Mouse (Mus musculus) monocyte, adult 5-6 weeks (primary cell): ENCODE measurements around the gene Aqp2. TPM values are rescaled to one million over a fixed set of nuclear protein-coding genes. Genes with fewer than 3 reads are reported as not detected.

Experiments used
- ATAC-seq: fragments of 153-309, 156-312 bp; replicated peaks from 2 replicates; pipeline ENCODE4 v1.8.0; 2017; ENCODE audit warnings: mild to moderate bottlenecking; ENCODE audit not compliant: low TSS enrichment, insufficient number of reproducible peaks, severe bottlenecking, poor library complexity, low FRiP score
- total RNA-seq: library from RNA; stranded (forward); fragments of 200-1000, 200-491, 200-594 nt; gene quantifications from 3 replicates; pipeline ENCODE4 v1.2.3, GENCODE M21; 2017

Gene Aqp2
- total RNA-seq, 1 experiment from 2014 or later: not detected

DNA sequence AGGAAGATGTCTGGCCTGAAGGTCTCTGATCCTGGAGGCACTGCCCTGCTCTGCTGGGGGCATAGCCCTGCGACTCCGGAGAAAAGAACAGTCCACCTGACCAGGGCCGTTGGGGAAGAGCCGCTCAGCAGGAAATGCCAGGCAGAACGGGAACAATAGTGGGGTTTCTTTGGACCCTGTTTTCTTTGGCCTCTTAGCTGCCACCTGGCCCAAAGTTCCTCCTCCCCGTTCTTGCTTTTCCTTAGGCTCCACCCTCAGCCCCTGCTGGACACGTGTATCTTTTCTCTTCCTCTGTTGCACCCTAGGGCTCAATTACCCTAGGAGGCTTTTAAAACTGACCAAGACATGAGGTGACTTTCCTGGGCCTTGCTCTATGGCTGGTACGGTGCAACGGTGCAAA lies 10.4 kb downstream of the Aqp2 start:
- ATAC-seq: no peak

DNA sequence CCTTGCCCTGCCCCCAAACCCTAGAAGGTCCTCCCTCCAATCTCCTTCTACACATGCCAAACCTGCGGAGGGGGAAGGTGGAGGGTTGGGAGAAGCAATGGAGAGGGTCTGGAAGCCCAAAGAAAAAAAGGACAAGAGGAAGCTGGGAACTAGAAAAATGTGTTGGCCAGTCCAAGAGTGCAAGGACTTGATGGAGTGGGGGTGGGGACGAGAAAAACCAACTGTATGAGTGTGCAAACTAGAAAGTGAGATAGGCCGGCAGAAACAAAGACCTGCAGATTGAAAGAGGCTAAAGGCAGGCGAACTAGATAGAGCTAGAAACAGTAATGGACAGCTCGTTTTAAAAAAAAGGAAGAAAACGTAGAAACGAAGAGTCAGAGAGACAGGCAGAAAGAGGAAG lies 10.8 kb downstream of the Aqp2 start:
- no peak for ATAC-seq

GRCm38 (mm10) chr15:99590429-99591084 lies 11.7 kb downstream of the Aqp2 start, which contains the start of gene Aqp5:
Gene Aqp5 (plus strand): TSS chr15:99590782.
- no peak for ATAC-seq

GRCm38 (mm10) chr15:99592177-99592576 lies 13.3 kb downstream of the Aqp2 start:
- ATAC-seq: no peak

GRCm38 (mm10) chr15:99592877-99593276 lies 14.0 kb downstream of the Aqp2 start:
- no peak for ATAC-seq

DNA sequence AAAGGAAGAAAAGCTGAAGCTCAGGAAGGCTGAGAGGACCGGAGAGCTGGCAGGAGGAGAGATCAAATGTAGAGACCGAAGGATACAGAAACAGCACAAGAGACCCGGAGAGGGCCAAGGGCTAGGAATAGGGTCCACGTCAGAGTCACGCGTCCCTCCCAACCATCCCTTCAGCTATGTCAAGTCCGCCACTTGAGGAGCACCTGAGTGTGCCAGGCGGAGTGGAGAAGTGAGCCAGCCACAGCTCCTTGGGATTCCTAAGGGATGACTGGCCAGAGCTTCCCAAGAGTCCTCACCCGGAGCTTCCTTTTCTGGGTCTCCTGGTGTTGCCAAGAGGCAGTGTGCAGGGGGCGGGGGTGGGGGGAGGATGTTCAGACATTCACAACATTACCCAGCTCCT lies 16.1 kb downstream of the Aqp2 start:
- no peak for ATAC-seq

GRCm38 (mm10) chr15:99596056-99596687 lies 17.3 kb downstream of the Aqp2 start:
- ATAC-seq: peak; percentile 57

DNA sequence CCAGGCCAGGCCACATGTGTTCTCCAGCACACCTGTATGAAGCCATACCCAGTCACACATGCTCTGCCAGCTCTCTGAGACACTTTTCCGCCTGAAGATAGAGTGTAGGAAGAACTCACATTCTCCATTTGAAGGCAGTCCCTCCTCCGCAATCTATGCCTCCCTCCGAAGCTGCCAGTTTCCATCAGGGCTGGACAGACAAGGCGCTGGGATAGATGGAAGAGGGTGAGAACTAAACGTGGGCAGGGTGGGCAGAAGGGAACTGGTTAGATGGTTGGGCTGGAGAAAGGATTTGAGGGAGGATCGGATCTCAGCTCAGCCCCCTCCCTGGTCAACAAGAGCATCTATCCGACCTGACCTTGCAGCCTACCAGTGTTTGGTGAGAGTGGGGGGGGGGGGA lies 18.0 kb downstream of the Aqp2 start:
- no peak for ATAC-seq

- ATAC-seq: no peak
Observed at GRCm38 (mm10) chr15:99597596-99597995, 18.7 kb downstream of the Aqp2 start.

GRCm38 (mm10) chr15:99599245-99600070 lies 20.6 kb downstream of the Aqp2 start:
- no peak for ATAC-seq

DNA sequence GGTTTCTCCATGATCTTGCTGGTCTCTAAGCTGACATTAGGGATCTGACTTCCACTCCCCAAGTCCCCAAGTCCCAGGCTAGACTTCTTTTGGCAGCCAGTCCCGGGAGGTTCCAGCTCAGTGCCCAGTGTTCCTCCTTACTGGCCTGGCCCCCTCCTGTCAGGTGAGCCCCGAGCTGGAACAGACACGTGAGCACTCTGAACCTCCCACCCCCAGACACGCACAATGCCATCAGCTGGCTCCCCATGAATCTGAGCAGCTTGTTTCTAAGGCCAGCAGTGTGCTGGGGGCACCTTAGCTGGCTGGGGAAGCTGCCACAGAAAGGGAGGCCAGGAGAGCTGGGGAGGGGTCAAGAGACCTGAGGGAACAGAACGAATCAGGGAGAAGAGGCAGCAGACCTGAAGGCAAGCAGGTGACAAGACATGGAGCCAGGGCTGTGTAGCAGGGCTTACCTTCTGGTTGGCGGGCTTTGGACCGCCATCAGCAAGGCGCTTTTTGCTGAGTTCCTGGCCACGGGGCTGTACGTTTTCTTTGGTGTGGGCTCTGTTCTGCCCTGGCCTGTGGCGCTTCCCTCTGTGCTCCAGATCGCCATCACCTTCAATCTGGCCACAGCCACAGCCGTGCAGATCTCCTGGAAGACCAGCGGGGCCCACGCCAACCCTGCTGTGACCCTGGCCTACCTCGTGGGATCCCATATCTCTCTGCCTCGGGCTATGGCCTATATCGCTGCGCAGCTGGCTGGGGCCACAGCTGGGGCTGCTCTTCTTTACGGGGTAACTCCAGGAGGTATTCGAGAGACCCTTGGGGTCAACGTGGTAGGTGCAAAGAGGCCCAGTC lies 22.3 kb downstream of the Aqp2 start, which contains the start of gene Aqp6:
Gene Aqp6 (plus strand): TSS at position 415 of the 837 bp plus-strand sequence.
- no peak for ATAC-seq

DNA sequence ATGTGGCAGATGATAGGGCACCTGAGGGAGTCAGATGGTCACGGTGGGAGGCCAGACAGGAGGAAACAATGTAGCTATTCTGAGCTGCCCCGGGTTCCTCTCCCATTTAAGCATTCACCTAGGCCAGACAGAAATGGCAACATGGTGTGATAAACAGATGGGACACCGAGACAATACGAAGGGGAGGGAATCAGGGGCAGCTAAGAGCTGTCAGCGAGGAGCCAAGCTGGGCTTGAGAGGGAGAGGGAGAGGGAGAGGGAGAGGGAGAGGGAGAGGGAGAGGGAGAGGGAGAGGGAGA lies 22.9 kb downstream of the Aqp2 start:
- no peak for ATAC-seq

DNA sequence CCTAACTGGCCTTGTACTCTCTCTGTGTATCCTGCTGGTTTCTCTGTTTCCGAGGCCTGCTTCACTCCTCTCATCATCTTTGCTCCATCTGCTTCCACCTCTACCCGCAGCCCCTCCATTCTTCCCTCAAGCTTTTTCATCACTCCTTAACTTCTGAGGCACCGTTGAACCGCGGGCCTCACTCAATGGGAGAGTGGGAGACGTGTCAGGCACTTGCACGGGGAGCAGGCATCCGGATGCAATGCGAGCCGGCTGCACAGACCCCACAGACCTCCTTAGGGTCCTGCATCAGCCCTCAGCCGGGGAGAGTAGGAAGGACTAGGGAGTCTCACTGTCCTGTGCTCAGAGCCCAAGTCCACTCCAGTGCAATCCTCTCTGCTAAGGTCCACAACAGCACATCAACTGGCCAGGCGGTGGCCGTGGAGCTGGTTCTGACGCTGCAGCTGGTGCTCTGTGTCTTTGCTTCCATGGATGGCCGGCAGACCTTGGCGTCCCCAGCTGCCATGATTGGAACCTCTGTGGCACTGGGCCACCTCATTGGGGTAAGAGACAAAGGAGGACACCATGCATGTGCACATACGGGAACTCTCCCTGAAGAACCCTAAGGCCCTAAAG lies 23.5 kb downstream of the Aqp2 start:
- ATAC-seq: no peak

DNA sequence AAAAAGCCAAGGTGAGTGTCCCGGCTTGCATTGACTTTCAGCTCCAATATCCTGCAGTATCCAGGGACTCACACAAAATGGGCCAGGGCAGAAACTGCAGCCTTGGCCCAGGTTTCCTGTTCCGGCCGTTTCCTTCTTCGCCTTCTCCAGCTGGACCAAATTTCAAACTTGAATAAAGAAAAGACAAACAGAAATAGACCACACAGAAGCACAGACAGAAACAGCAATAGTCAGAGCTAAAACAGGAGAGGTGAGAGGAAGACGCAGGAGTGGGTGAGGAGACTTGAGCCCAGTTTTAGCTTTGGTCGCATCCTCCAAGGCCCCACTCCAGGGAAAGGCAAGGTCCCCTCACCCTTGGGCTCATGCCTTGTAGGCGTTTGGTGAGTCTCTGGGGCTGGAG lies 24.4 kb downstream of the Aqp2 start:
- ATAC-seq: no peak

DNA sequence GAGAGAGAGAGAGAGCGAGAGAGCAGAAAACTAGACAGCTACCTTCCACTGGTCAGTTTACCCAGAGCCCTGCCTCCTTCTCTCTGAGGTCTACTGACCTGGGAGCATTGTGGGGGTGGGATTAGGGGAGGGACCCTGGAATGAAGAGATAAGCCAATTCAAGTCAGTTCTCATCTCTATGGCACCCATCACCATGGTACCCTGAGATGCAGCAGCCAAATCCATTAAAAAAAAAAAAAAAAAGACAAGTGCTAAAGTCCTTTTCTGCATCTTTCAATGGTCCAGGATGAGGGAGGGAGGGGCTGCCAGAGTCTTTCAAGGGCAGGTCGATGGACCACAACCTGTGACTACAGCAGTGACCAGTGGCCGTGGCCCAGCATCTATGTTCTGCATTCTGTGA lies 26.7 kb downstream of the Aqp2 start:
- ATAC-seq: no peak

GRCm38 (mm10) chr15:99606515-99606914 lies 27.7 kb downstream of the Aqp2 start:
- no peak for ATAC-seq

GRCm38 (mm10) chr15:99607388-99608113 lies 28.7 kb downstream of the Aqp2 start:
- no peak for ATAC-seq
